ENCODE assay signal across 21 mouse cellular contexts in the genomic region with DNA sequence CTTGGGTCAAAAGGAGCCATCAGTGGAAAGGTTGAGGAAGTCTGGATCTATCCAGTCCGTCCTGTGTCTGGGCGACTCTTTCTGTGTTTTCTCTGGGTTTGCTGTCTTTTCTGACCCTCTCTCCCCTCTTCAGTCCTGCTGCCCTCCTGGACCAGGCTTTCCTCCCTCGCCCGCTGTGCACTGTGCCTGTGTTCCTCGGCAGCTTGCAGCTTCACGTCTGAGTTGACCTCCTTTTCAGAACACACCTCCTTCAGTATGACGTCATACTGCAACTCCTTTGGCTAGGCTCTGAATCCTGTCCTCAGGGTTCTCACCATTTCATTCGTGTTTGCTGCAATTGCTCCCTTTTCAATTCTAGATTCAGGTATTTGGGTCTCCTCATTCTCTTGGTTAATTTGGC. TPM values are rescaled to one million over a fixed set of nuclear protein-coding genes. Genes with fewer than 3 reads are reported as not detected.
A peak's percentile ranks its signal among the peaks of the same experiment; 100 is the strongest.
DNase-seq lines count a peak whose midpoint lies in the region; ATAC-seq and TF ChIP-seq lines count a peak whose summit lies in the region.
"Had no signal": no experiment of that assay in that cellular context is flagged by ENCODE, and none has a peak within 500 bp of the region (broad histone marks: within the 10 kb centered on the region; RNA-seq: fewer than 3 reads in every experiment).

No protein-coding gene starts in this region.

- no peak overlapping the region for H3K4me3 ChIP-seq in hindbrain, postnatal 0 days (ENCODE audit: low read length)
- no peak overlapping the region for H3K4me3 ChIP-seq in hindbrain, embryonic 12.5 days
- H3K4me3 ChIP-seq in testis, adult 2 months (ENCODE audit: control insufficient read depth, low read depth, low read length), result no peak overlapping the region
- H3K4me3 ChIP-seq: embryonic facial prominence, embryonic 15.5 days; hindbrain, embryonic 15.5 days; limb, embryonic 12.5 days; liver, embryonic 15.5 days; neural tube, embryonic 13.5 days had no signal

- no peak overlapping the region for H3K9ac ChIP-seq in hindbrain, postnatal 0 days (replicated peaks; ENCODE audit: low read length)
- H3K9ac ChIP-seq in hindbrain, embryonic 12.5 days, result no peak overlapping the region
- H3K9ac ChIP-seq: embryonic facial prominence, embryonic 15.5 days; hindbrain, embryonic 15.5 days; limb, embryonic 12.5 days; liver, embryonic 15.5 days; neural tube, embryonic 13.5 days had no signal

- H3K9me3 ChIP-seq in hindbrain, postnatal 0 days (ENCODE audit: low read length), result no peaks in the 10 kb centered on the region
- no peaks in the 10 kb centered on the region for H3K9me3 ChIP-seq in hindbrain, embryonic 12.5 days (replicated peaks)
- H3K9me3 ChIP-seq: embryonic facial prominence, embryonic 15.5 days; hindbrain, embryonic 15.5 days; limb, embryonic 12.5 days; liver, embryonic 15.5 days; neural tube, embryonic 13.5 days had no signal

- peak; percentile 61; the same call in 1 of the 2 replicates for ATAC-seq in hindbrain, postnatal 0 days
- ATAC-seq in hindbrain, embryonic 12.5 days (ENCODE audit: low FRiP score), result no peak
- ATAC-seq: forebrain, embryonic 14.5 days had no signal

- no peaks in the 10 kb centered on the region for H3K27me3 ChIP-seq in hindbrain, postnatal 0 days (ENCODE audit: insufficient read depth, low read length)
- no peaks in the 10 kb centered on the region for H3K27me3 ChIP-seq in hindbrain, embryonic 12.5 days
- no peaks in the 10 kb centered on the region for H3K27me3 ChIP-seq in testis, adult 2 months (ENCODE audit: control insufficient read depth, insufficient read depth, low read length)
- H3K27me3 ChIP-seq: embryonic facial prominence, embryonic 15.5 days; hindbrain, embryonic 15.5 days; limb, embryonic 12.5 days; liver, embryonic 15.5 days; neural tube, embryonic 13.5 days had no signal

- WGBS in hindbrain, postnatal 0 days, result 49% methylated on average over 8 of the region's 8 CpGs
- 51% methylated on average over 8 of the region's 8 CpGs for WGBS in hindbrain, embryonic 12.5 days

- DNase-seq in hindbrain, postnatal 0 days (ENCODE audit: low spot score), result peak; percentile 24
- no peak for DNase-seq in testis, postnatal 14 days (ENCODE audit: low spot score)
- peak; percentile 72 for DNase-seq in cerebellum, adult 9-11 months
- DNase-seq in retina, postnatal 1 day, result peak; percentile 84
- no peak for DNase-seq in thymus, postnatal 4 days
- DNase-seq in kidney, adult 18-20 months, result no peak
- DNase-seq: adrenal gland, postnatal 25 days; B cell, adult 2 months; heart, postnatal 10 days; kidney, adult 2 months had no signal

- no peak for TF ChIP-seq CTCF in hindbrain, postnatal 0 days (IDR thresholded peaks at IDR 0.05; ENCODE audit: low read depth)
- no peak for TF ChIP-seq CTCF in testis, adult 2 months (IDR thresholded peaks at IDR 0.05; ENCODE audit: control insufficient read depth, insufficient read depth, insufficient replicate concordance, low read depth, low read length)

- peak; percentile 19; the same call in 1 of the 2 replicates for TF ChIP-seq POLR2A in testis, adult 2 months (IDR thresholded peaks at IDR 0.05; ENCODE audit: control insufficient read depth, low read depth, low read length)

- no peaks in the 10 kb centered on the region for H3K36me3 ChIP-seq in hindbrain, postnatal 0 days (ENCODE audit: insufficient read depth, low read length)
- H3K36me3 ChIP-seq in hindbrain, embryonic 12.5 days, result no peaks in the 10 kb centered on the region
- no peaks in the 10 kb centered on the region for H3K36me3 ChIP-seq in testis, adult 2 months (ENCODE audit: control insufficient read depth, insufficient read depth, low read length)
- H3K36me3 ChIP-seq: embryonic facial prominence, embryonic 15.5 days; hindbrain, embryonic 15.5 days; limb, embryonic 12.5 days; liver, embryonic 15.5 days; neural tube, embryonic 13.5 days had no signal

- no peaks in the 10 kb centered on the region for H3K4me1 ChIP-seq in hindbrain, postnatal 0 days (ENCODE audit: insufficient read depth, low read length)
- H3K4me1 ChIP-seq in hindbrain, embryonic 12.5 days, result peaks cover 5% of the 10 kb centered on the region; the same call in 1 of the 2 replicates
- H3K4me1 ChIP-seq in testis, adult 2 months (ENCODE audit: control insufficient read depth, insufficient read depth, low read length), result no peaks in the 10 kb centered on the region
- H3K4me1 ChIP-seq: embryonic facial prominence, embryonic 15.5 days; hindbrain, embryonic 15.5 days; liver, embryonic 15.5 days had no signal

- H3K4me2 ChIP-seq in hindbrain, postnatal 0 days (ENCODE audit: low read depth, low read length), result no peak overlapping the region
- no peak overlapping the region for H3K4me2 ChIP-seq in hindbrain, embryonic 12.5 days (replicated peaks)
- H3K4me2 ChIP-seq: embryonic facial prominence, embryonic 15.5 days; hindbrain, embryonic 15.5 days; limb, embryonic 12.5 days; liver, embryonic 15.5 days; neural tube, embryonic 13.5 days had no signal

- H3K27ac ChIP-seq in hindbrain, postnatal 0 days, result no peak overlapping the region
- no peak overlapping the region for H3K27ac ChIP-seq in hindbrain, embryonic 12.5 days
- no peak overlapping the region for H3K27ac ChIP-seq in testis, adult 2 months (ENCODE audit: control insufficient read depth, insufficient read depth, low read depth, low read length)
- H3K27ac ChIP-seq: embryonic facial prominence, embryonic 15.5 days; hindbrain, embryonic 15.5 days; limb, embryonic 12.5 days; liver, embryonic 15.5 days; neural tube, embryonic 13.5 days had no signal

RNA-seq across cellular contexts. Expression of gene Kif6, which starts 18.1 kb away (rescaled TPM):
- 1.8 and 2.6 TPM in 2 replicates for total RNA-seq in hindbrain, postnatal 0 days (2014; rRNA removed)
- 1.5 and 2.2 TPM in 2 replicates for polyA plus RNA-seq in hindbrain, postnatal 0 days (2015; fragmentation: Nextera tagmentation; extraction: Ambion mirVana)
- 3.2 and 4.3 TPM in 2 replicates for polyA plus RNA-seq in hindbrain, embryonic 12.5 days (2016; fragmentation: Nextera tagmentation; extraction: Ambion mirVana)
- 5.8 and 6.5 TPM in 2 replicates for polyA plus RNA-seq in testis, adult 2 months (2012; rRNA removed)
- total RNA-seq: gastrocnemius, adult 18-20 months; megakaryocyte, adult 5-6 weeks; monocyte, adult 5-6 weeks had no signal

Comparison
In these comparisons a context has a peak if more than half of its experiments do, and no peak if none do; other contexts are left out.
1. DNase-seq: peak in hindbrain, postnatal 0 days (single experiment), cerebellum, adult 9-11 months (single experiment) and retina, postnatal 1 day (single experiment); none in testis, postnatal 14 days (single experiment), thymus, postnatal 4 days (single experiment) and kidney, adult 18-20 months (single experiment).